Mouse (Mus musculus) naive thymus-derived CD4-positive, alpha-beta T cell, adult 5 months (primary cell): Measurements from ENCODE around the gene Gm21882. TPM values are rescaled to one million over a fixed set of nuclear protein-coding genes. Genes with fewer than 3 reads are reported as not detected.

Source experiments
- polyA plus RNA-seq: library from polyadenylated mRNA; unstranded; fragments of 100-300 nt; shearing (Covaris generic); gene quantifications from one replicate; pipeline ENCODE4 v1.2.1, GENCODE M21; 2017

The Gm21882 gene
- polyA plus RNA-seq: not detected

DNA sequence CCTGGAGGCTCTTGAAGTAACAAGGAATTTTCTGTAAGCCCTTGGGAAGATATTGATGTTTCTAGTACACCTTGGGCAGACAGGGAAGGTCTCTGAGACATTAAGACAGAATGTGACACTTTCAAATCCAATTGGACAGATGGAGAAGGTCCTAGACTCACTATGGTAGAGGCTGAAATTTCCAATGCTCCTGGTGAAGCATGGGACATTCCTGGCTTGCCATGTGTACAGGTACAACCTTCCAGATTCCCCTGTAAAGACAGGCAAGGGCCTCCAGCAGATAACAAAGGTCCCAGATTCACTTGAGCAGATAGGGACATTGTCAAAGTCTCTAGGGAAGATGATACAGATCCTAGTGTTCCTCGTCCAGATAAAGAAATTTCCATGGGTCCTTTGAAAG is at the start of gene Gm21882:
Gene Gm21882 (minus strand): TSS at position 101 of the 400 bp plus-strand sequence.

Other genes with a start within 250 kb of the Gm21882 start
- not detected for gene Gm21865, start 64.6 kb downstream of the Gm21882 start, polyA plus RNA-seq